Mouse (Mus musculus) right cerebral cortex, postnatal 36 days (tissue): ENCODE data around the gene Nfkbil1.
A peak's percentile ranks its signal among the peaks of the same experiment; 100 is the strongest.
"Not testable (repeated sequence)": the region's sequence is repeated elsewhere in the genome, so short reads cannot be mapped to it uniquely, and the experiment has no call there.

Source experiments
- DNase-seq, 2 experiments: peaks; one replicate each; pipeline ENCODE4 v3.0.0; 2022; ENCODE audit warnings: low spot score in 2 of 2, mixed read lengths in 1 of 2

Nfkbil1 gene

GRCm38 (mm10) chr17:35236996-35237395 is 1.4 kb upstream of the Nfkbil1 start:
- DNase-seq: no peak

GRCm38 (mm10) chr17:35236390-35236746 is 776 bp upstream of the Nfkbil1 start:
- peak; percentile 97 to 99 for DNase-seq

- DNase-seq: no peak
These were observed 689 bp downstream of the Nfkbil1 start for GRCm38 (mm10) chr17:35234903-35235302.

DNA sequence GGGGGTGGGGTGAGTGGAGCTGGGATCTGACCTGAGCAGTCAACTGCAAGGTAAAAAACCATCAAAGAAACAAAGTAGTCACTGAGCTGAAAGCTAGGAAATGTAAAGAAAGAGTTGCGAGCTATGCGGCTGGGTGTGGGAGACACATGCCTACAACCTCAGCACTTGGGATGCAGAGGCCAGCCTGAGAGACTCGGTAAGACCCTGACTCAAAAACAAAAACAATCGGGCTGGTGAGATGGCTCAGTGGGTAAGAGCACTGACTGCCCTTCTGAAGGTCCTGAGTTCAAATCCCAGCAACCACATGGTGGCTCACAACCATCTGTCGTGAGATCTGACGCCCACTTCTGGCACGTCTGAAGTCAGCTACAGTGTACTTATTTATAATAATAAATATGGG is 1.5 kb downstream of the Nfkbil1 start:
- not testable (repeated sequence) for DNase-seq

DNA sequence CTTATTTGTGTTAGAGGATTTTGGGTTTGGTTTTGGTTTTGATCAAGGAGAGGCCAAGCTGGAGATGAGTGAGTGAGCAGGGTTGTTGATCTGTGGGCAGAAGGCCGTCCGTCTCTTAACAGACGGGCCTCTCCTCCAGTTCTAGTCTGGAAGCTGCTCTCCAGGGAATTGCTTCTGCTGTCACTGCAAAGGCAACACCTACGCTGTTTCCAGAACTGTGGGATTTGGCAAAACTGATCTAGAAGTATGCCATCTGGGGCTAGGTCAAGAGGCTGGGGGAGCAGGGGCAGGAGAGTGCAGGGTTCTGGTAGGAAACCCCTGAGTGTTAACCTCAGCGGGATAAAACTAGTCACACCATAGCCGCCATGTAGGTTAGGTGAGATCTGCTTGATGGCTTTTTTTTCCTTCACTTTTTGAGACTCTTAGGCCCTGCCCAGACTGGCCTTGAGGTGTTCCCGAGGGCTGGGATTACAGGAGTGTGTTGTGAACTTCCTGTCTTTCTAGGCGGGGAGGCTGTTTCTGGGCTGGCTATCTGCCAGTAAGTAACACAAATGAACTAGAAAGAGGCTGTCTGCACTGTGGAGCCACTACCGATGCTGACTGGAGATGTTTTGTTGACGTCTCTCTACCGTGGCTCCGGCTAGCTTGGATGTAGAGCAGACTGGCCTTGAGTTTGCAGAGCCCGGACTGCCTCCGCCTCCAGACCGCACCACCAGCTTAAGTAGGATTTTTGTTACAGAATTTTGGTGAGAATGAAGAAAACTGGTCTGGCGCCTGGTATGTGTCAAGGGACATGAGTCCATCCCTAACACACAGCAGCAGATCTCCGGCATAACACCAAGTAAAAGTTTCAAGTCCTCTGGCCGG is 2.2 kb downstream of the Nfkbil1 start, which contains the start of gene Atp6v1g2:
Gene Atp6v1g2 (plus strand): TSS at position 547 of the 867 bp plus-strand sequence.
- DNase-seq: no peak

DNA sequence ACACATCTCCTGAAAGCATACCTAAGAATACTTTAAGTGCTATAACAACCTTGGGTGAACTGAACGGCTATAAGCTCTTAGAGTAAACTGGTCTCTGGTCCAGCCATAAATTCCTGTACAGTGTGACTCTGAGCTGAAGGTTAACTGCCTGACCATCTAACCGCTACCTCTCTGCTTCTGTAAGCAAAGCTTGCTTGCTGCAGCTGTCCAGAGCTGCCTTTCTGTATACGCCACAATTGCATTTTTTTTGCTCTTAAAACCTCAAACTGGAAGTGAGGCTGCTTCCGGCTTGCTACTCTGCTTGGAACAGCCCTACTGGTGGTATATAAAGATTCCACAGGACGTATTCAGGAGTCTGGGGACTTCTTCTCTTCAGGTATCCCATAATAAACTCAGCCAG is 2.9 kb downstream of the Nfkbil1 start:
- DNase-seq: no peak

GRCm38 (mm10) chr17:35232043-35232442 is 3.5 kb downstream of the Nfkbil1 start:
- peak in 1 of 2 experiments; percentile 60 for DNase-seq

GRCm38 (mm10) chr17:35231022-35231421 is 4.6 kb downstream of the Nfkbil1 start:
- DNase-seq: no peak

GRCm38 (mm10) chr17:35226561-35227046 is 9.0 kb downstream of the Nfkbil1 start:
- no peak for DNase-seq

DNA sequence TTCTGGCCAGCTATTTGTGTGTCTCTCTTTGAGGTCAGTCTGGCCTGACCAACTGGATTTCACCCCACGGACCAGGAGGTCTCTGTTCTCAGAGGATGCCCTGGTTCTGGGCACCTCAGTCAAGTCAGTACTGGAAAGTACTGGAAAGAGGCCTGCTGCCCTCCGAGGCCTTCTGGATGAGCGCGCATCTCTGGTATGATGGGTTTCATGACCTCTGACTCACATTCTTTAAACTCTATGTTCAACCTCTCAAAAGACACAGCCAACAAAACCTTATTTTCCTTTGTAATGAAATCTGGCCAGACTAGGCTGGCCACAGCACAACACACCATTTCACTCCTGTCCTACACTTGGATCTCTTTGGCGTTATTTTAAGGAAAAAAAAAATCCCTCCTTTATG is 10.1 kb downstream of the Nfkbil1 start:
- DNase-seq: no peak

DNA sequence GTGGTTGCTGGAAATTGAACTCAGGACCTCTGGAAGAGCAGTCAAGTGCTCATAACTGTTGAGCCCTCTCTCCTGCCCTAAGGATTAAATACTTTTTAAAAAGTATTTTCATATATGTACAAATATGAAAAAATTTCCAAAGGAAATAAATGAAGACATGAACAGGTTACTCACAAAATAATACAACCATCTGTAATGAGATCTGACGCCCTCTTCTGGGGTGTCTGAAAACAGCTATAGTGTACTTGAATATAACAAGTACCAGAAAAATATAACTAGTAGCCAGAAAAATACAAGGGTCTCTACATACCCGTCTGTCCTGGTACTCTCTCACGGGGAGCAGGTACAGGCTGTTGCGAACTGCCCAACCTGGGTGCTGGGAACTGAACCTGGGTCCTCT is 11.0 kb downstream of the Nfkbil1 start:
- DNase-seq: no peak

- DNase-seq: no peak
These were observed 13.3 kb downstream of the Nfkbil1 start for GRCm38 (mm10) chr17:35222299-35222698.

GRCm38 (mm10) chr17:35220156-35220952 is 15.2 kb downstream of the Nfkbil1 start, which contains the start of gene Gm16181:
Gm16181 (plus strand) TSS chr17:35220834.
- no peak for DNase-seq

DNA sequence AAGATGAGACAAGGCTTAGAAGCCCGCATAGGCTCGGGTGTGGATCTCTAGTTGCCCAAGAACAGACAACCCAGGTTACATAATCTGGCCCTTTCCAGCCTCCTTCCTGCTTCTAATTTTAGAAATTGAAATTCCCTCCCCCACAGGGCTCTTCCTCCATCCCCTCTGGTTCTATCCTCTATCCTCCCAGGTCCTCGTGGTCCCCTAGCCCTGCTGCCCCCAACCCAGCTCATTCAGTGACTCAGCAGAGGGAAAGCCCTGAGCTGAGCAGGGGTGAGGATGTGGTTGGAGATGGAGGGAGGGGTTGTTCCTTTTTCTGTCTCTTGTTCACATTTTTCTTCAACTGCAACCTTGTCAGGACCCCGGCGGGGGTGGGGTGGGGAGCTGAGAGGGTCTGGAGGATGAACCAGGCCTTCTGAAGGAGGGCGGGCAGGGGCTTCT is 16.0 kb downstream of the Nfkbil1 start:
- DNase-seq: no peak

DNA sequence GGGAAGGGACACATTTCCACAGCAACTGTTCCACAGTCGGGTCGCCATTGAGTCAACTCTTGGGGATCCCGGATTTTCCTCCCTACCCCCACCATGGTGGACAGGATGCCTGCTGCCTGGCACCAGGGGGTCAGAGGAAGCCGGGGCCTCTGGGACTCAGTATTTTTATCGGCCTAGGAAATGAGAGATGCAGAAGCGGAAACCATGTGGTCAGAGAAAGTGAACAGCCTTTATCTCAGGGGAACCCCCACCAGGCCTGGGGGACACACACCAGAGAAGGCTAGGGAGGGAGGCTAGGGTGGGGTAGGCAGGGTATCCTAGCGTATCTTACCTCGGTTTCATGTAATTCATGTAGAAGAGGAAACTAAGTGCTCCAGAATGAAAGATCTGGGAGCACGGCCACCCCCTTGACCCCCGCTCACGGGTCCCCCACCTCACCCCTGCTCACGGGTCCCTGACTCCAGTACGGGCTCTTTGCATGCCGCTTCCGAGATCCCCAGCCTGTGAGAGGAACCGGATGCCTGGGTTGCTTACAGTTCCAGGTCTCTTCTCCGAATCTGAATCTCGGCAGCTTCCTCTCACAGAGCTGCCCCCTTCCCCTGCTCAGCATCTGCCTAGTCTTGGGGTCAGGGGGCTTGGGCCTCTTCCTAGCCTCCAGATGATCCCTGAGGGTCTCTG is 16.9 kb downstream of the Nfkbil1 start:
- DNase-seq: no peak

GRCm38 (mm10) chr17:35213071-35213470 is 22.5 kb downstream of the Nfkbil1 start:
- no peak for DNase-seq

DNA sequence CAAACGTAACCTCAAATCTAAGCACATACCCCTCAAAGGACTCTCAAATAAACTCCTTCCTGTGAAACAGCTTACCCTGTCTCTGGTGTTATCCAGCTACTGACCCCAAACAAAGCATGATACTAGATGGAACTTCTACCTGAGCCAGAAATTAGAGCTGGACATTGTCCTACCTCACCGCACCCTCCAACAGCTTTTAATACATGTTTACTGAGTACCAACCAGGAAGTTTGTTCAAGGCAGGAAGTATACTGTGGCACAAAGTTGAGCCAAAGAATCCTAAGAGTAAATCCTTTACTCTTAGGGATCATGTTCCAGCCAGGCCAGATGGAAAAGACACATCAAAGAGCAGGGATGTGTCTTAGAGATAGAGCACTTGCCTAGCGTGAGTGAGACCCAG is 25.0 kb downstream of the Nfkbil1 start:
- DNase-seq: no peak

- DNase-seq: no peak
These were observed 25.6 kb downstream of the Nfkbil1 start for GRCm38 (mm10) chr17:35209785-35210535.

- no peak for DNase-seq
These were observed 30.2 kb downstream of the Nfkbil1 start for GRCm38 (mm10) chr17:35205380-35205769.

- DNase-seq: no peak
These were observed 30.9 kb downstream of the Nfkbil1 start, which contains the start of gene Lta for GRCm38 (mm10) chr17:35204494-35205379. Lta (minus strand) TSS chr17:35205351.
